Mouse (Mus musculus): ENCODE measurements at regions not wholly inside any gene's neighbourhood (a gene's known extent, or its start where the extent isn't known, plus 50 kb on each side); places are given as distances from the start of the nearest gene placed in this dataset.

DNA sequence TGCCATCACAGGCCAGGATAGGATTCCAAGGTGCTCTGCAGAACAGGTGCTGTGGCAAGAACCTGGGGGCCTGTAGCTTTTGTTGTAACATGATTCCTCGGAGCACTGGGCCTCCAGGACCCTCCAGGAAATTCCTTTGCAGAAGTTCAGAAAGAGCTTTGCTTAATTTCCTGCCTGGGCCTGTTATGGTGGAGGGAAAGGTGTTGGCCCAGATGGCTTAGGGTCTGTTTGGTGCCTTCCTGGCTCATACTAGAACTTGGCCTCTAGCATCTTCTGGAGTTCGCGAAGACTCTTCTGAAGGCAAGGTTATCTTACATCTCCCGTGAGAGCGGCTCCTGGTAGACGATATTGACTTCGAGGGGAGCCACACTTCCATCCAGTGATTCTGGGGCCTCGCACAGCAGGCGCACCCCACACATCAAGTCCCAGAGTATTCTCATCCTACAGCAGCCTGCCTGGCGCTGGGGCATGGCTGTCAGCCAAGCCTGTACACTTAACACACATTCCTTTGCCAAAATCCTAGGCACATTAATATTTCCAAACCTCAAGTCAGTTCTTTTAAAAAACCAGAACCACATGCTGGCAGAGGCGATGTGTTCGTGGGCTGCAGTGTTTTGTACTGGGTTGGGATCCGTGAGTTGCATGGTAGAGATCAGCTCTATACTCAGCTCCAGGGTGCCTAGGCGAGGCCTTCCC is 54.5 kb upstream of the Cxcl14 start:
- peak in 1 of 2 experiments; percentile 9 for DNase-seq

DNA sequence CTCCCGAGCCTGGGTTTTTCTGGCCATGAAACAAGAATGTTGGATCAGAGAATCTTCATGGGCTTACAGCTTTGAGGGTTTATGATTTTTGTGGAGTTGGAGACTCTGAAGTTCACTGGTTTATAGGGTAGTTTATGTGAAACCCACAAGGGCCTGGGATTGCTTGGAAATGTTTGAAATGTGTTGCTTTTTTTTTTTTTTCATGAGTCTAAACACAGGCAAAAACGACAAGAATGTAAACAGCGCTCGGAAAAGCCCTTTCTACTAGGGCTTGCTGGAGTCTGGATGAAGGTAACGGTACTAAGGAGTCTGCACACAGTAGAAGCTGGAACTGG is 55.0 kb upstream of the Cxcl14 start:
- DNase-seq: no peak

DNA sequence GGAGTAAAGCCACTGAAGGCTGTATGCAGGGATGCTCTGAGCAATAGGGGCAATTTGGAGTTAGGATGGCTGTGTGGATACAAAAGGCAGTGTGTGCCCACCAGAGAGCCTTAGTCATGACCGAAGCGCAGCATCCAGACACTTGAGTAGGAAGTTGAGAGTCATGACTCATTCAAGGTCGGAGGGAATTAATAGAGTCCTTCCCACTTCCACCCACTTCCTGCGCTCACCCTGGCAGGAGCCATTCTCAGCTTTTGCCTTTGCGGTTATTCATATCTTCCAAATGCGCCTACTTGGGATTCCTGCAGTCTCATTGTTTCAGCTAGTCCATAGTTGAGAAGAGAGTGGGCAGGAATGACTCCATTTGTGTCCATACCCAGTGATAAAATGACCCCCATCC is 56.1 kb upstream of the Cxcl14 start:
- DNase-seq: no peak

DNA sequence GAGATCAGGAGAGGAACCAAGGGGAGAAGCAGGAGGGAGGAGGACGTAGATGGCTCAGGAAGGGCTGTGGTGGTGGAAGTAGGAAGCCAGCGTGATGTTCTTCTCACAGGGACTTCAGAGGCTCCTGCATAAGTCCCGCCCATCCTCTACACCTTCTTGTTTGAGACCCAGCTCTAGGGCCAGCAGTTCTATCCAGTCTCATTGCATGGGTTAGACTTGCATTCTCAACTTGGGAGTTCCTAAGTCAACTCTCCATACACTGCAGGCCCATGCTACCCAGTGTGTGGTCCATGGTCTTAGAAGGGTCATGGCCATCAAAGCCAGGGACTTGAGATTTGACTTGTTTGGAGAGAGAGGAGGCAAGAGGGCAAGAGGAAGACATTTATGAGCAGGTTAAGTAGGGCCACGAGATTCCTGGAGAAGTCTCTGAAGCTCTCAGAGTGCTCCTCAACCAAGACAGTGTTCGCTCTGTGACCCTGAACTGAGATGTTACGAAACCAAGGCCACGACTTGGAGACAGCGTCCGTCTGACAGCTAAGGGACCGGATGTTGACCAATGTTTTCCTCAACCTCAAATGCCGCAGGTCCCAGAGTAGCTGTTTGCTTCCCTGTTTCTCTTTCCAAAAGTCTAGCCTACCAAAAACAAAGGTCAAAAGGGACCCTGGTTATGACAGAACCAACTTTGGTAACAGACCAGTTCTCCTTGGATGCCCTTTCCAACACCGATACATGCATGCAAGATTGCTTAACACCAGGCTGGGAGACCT is 56.7 kb upstream of the Cxcl14 start:
- DNase-seq: peak; percentile 37 to 39

DNA sequence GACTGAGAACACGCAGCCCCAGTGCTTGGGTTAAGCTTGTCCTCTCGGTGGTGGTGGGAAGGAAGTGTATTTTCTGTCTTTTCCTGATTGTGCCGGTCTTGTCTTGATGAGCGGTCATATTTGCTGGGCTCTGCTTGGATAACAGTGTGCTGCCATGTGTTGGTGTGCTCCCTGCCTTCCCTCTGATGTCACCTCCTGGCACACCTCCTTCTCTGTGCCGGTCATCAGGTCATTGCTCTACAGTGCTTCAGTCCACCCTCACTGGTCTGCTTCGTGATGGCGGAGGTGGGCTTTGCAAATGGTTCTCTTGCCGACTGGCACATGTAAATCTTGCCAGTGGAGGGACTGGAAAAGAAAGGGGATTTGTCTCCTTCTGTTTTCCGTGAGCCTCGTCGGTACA is 57.6 kb upstream of the Cxcl14 start:
- peak in 1 of 2 experiments; percentile 11 for DNase-seq

DNA sequence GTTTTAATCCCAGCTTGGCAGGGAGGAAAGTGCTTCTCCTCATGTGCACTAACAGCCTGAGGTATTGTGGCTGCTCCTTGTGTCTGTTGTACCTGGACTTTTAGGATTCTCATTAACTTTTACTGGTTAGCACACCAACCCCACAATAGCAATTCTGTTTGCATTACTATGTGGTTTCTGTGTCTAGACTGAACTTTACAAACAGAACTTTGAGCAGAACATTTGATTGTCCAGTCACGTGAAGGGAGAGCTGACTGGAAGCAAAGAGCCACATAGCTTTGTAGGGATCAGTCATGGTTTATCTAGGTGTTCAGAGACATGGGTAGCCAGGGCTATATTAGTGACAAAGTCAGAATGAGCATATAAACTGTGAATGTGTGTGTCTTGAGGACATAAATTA is 58.3 kb upstream of the Cxcl14 start:
- no peak for DNase-seq

DNA sequence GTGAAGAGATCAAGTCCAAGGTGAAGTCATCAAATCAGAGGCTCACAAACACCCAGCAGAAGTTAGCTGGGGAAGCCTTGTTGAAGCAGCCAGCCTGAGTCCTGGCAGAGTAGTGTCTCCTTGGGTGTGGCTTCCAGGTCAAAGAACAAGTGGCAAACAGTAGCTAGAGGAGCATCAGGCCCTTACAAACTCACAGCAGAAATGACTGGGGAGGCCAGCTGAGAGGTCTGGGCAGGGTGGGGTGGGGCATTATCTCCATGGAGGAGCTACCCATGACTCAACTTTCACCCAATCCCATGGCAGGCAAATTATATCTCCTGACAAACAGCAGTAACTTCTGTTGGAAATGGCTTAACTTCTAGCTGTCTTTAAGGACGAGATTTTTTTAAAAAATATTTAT is 60.6 kb upstream of the Cxcl14 start:
- no peak for DNase-seq

DNA sequence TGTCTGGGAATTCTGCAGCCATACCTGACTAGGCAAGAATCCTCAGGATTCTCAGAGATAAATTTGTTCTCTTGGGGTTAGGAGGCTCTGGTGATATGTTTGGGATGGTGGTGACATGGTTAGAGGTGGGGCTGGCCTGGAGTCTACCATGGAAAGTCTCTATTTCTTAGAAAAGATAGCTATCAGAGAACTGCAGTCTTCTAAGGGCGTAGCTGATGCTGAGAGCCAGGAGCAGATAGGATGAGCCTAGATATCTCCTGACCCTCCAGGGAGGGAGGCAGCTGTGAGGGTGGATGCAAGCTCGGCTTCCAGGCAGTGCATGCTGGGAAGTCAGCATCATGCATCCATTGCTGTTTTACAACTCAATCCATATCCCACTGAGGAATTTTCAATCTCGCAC is 61.6 kb upstream of the Cxcl14 start:
- DNase-seq: no peak

DNA sequence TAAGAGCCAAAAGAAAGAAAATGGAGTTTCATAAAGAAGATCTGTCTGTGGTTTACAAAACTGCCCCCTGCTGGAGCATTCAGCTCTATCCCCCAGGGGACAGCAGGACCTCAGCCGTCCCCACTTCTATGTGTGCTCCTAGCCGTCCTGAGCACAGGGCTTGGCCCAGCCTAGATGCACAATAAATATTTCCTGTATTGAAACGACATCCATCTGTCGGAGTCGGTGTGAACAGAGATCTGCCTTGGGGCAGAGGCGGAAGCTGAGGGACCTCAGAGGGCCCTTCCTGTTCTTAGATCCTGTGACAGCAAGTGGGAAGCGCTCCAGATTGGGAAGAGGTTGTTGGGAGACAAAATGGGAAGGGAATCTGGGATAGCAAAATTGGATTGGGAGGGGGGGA is 62.5 kb upstream of the Cxcl14 start:
- no peak for DNase-seq

DNA sequence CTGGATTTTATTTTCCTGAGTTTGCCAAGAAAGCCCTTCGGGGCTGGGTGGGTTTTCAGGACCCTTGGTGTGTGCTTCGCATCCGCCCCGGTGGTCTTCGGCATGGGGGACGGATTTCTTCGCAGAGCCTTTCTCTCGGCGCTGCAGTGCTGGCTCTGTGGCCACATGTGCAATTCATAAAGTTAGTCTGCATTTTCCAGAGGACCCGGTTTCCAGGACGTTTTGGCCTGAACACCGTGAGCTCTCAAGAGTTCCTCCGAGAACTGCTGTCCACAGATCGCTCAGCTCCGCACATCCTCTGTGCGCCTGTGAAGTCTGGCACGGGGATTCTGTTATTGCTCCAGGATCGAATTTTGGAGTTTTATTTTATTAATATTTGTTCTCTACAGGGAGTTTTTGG is 63.2 kb upstream of the Cxcl14 start:
- DNase-seq: no peak

DNA sequence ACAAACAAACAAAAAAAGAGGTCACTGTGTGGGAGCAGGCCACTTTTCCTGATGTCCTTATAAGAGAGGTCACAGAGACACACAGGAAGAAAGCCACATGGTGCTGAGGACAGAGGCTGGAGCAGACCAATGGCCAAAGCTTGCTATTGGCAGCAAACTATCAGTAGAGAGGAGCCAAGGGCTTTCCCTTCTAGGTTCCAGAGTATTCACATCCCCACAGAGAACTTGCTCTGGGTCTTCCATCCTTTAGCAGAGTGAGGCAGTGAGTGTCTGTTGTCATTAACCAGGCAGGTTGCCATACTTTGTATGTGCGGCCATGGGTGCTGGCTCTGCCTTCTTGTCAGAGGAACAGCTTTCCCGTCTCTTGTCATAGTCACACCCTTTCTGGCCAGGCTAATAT is 64.5 kb upstream of the Cxcl14 start:
- no peak for DNase-seq

DNA sequence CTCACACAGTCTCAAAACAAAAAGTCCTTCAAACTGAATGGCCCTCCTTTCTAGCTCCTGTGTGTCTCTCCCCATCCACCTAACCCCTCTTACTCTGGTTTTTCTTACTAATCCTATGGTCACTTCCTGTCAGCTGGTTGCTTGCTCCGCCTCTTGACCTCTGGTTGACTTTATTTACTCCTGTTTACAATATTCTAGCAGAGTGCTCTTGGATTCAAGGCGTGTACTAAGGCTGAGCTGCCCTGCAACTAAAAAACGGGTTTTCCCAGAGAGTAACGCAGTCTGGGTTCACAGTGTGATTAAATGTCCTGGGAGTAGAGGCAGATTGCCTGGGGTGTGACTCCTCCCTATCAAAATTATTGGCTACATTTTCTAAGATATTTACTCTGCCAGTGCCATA is 64.2 kb upstream of the Gm3045 start:
- DNase-seq: no peak

DNA sequence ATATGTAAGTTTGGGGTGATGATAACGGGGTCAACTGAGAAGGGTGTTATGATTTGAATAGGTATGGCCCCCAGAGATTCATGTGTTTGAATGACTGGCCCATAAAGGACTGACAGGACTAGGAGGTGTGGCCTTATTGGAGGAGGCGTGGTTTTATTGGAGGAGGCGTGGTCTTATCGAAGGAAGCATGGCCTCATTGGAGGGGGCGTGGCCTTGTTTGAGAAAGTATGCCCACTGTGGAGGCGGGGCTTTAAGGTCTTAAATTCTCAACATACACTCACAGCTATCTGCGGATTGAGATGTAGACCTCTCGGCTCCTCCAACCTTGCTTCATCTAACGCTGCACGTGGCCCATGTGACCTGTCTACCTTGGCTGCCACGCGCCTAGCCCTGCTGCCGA is 63.7 kb upstream of the Gm3045 start:
- no peak for DNase-seq

DNA sequence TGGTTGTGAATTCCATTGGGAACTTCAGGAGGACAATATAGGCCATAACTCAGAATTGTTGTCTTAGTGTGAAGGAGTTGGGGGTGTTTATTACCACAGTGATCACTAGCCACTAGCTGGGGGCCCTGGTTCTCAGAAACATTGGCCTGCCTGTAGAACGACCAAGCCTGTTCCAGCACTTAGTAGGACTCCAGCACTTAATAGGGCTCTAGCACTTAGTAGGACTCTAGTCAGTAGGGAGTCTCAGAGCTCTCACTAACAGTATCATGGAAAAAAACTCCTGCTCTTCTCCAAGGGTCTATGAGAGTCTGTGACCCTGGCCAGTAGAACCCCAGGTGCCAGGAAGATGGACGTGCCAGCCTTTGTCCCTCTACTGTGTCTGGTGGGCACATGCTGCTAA is 56.8 kb upstream of the Gm3045 start:
- no peak for DNase-seq

DNA sequence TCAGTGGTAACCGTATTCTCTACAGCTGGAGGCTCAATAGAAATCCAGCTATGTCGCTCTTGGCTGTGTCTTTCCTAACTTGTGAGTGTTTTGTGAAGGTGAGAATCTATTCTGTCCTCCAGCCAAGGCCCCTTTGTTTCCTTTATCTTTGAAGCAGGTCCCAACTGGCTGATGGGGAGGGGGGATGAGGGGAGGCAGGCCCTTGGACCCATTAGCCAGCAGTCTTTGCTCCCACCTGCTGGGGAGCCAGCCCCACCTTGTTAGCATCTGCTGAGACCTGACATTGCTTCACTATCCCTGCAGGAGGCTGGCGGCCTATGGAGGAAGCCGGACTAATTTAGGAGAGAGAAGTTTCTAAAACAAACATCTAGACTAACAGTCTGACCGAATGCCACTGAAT is 55.0 kb upstream of the Gm3045 start:
- DNase-seq: no peak

DNA sequence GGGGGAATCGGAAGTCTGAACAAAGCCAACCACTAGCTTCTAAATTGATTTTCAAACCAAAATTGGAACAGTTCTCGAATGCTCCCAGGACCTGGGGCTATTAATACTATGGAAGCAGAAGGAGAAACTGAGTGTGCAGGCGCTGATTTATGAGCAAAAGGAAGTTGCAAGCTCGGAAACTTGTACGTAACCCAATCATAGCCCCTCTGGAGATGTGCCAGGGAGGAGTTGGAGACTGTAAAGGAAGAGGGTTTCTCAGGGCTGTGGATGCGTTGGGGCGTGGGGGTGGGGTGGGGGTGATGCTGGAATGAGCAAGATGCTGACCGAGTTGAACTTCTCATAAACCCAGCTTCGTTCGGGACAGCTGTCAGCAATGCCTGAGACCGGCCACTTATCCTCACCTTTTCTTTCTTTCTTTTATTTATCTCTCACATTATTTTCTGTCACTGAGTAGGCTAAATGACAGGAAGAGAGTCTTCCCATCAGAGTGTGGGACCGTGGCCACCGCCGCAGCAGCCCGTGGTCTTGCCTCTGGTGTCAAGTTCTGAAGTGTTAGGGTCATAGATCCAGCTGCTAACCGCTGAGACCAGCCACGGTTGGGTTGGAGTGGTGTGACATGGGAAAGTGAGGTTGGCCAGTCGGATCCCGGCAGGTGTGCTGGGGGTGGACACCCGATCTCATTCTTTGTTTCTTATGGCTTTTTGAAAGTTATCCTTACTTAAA is 54.2 kb upstream of the Gm3045 start:
- peak in 1 of 2 experiments; percentile 11 for DNase-seq

DNA sequence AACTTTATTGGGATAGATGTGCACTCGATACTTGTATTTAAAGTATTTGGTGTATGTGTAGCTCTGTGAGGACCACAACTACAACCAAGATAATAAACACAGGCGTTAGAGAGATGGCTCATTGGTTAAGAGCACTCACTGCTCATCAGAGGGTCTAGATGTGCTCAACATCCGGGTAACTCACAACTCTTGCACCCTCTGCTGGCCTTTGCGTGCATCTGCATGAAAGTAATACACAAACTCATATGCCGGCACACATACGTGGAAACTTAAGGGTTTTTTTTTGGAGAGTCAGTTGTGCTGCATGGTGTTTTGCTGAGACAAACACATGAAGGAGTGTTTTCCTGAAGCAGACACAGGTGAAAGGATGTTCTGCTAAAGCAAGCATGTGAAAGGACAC is 53.7 kb upstream of the Gm3045 start:
- no peak for DNase-seq
